Mouse (Mus musculus): Measurements from ENCODE around the gene Ipo5.

GRCm38 (mm10) chr14:120925731-120926585 is 14.9 kb downstream of the Ipo5 start:
- TF ChIP-seq POLR2A (IDR thresholded peaks at IDR 0.05; ENCODE audit: insufficient read depth, low read depth, low read length): no peak
- no peak for TF ChIP-seq CTCF (IDR thresholded peaks at IDR 0.05)

Measured in heart, adult 2 months (tissue).